Mouse (Mus musculus): ENCODE measurements around the gene Nr4a2.

GRCm38 (mm10) chr2:57100241-57100640 lies 23.6 kb downstream of the Nr4a2 start:
- no peak for TF ChIP-seq CTCF (IDR thresholded peaks at IDR 0.05; ENCODE audit: low read depth)
- TF ChIP-seq EP300 (IDR thresholded peaks at IDR 0.05; ENCODE audit: low read depth): no peak
